Mouse (Mus musculus): ENCODE measurements around the gene Fam53b. TPM values are rescaled to one million over a fixed set of nuclear protein-coding genes. Genes with fewer than 3 reads are reported as not detected.

Fam53b gene
- total and polyA plus RNA-seq, 3 experiments = 15.6 to 30.9 (median 22.1) TPM

DNA sequence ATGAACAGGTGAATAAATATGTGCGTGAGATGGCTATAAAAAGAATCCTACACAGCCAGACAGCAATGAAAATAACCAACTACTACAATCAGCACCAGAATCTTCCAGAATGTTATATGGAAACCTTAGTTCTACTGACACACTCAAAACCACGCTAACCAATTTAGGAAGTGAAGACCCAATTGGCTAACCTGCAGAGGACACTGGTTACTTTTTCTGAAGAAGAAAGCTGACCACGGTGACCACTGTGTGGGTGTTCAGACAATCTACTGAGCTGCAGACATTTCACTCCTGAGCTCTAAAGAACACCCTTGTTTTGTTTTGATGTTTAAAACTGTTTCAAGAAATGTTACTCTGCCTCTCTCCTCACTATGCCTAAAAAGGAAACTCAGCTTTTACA, 29.5 kb upstream of the Fam53b start:
- Histone ChIP-seq H3K36me3 (replicated peaks in 1 of 2; ENCODE audit: control insufficient read depth in 1 of 2, insufficient read depth in 1 of 2, low read length in 1 of 2) (peaks cover 16 to 61% of the 10 kb centered on the region in 2 experiments), H3K9me3 (replicated peaks; ENCODE audit: low read length) (no peaks in the 10 kb centered on the region), H3K9ac (ENCODE audit: insufficient read depth, low read depth) (no peak overlapping the region), H3K27ac (ENCODE audit: insufficient read depth, low read depth) (no peak overlapping the region), H3K4me3 (replicated peaks in 1 of 3; ENCODE audit: low read depth in 2 of 3, low read length in 2 of 3, poor library complexity in 1 of 3) (no peak overlapping the region), H3K27me3 (replicated peaks) (no peaks in the 10 kb centered on the region), H3K4me2 (ENCODE audit: insufficient read depth, low read depth, poor library complexity, severe bottlenecking) (no peak overlapping the region), H3K79me2 (replicated peaks; ENCODE audit: control insufficient read depth, extremely low read depth, insufficient read depth, poor library complexity, severe bottlenecking) (no peaks in the 10 kb centered on the region), H3K4me1 (ENCODE audit: control insufficient read depth in 1 of 2, insufficient read depth in 2 of 2) (peaks cover 0 to 14% of the 10 kb centered on the region in 2 experiments; a peak in 2 of 4 replicates)
- DNase-seq (ENCODE audit: extremely low read depth) = no peak
- 0 out of 2 replicates have a peak, but pooled peaks have one; percentile 15 for TF ChIP-seq BHLHE40 (IDR thresholded peaks at IDR 0.05; ENCODE audit: low read depth, low read length)
- TF ChIP-seq TCF12 (IDR thresholded peaks at IDR 0.05; ENCODE audit: low read depth, low read length) = no peak
- TF ChIP-seq MAFK (IDR thresholded peaks at IDR 0.05; ENCODE audit: insufficient replicate concordance, low read length) = peak; percentile 45; the same call in 1 of the 2 replicates
- TF ChIP-seq EP300 (IDR thresholded peaks at IDR 0.05; ENCODE audit: low read length) = 0 out of 2 replicates have a peak, but pooled peaks have one; percentile 22
- in situ Hi-C loops (cut with MboI; ENCODE audit: low pct_ligation_motif_present, low pct_unique_long_range_greater_than_20kb, low sequenced_read_pairs) = no loop called here
- dilution Hi-C loops (cut with MboI; ENCODE audit: extremely low pct_ligation_motif_present, extremely low pct_unique_long_range_greater_than_20kb, low sequenced_read_pairs) = no loop called here

DNA sequence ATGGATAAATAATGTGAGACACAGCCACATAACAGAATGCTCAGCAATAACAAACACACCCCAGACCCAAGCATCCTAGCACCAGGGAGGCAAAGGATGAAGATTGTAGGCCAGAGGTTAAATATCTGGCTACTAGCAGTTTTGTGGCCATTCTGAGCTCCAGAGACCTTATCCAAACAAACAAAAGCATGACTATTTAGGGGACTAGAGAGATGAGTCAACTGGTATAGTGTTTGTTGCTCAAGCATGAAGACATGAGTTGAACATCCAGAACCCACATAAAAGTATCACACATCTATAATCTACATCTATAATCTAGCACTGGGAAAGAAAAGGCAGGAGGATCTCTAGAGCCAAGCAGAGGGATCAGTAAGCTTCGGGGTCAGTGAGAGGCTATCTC, 28.8 kb upstream of the Fam53b start:
- peaks cover 12 to 57% of the 10 kb centered on the region in 2 experiments for H3K36me3 ChIP-seq (replicated peaks in 1 of 2; ENCODE audit: control insufficient read depth in 1 of 2, insufficient read depth in 1 of 2, low read length in 1 of 2)
- dilution Hi-C loops (cut with MboI; ENCODE audit: extremely low pct_ligation_motif_present, extremely low pct_unique_long_range_greater_than_20kb, low sequenced_read_pairs) = no loop called here
- in situ Hi-C loops (cut with MboI; ENCODE audit: low pct_ligation_motif_present, low pct_unique_long_range_greater_than_20kb, low sequenced_read_pairs) = no loop called here
- no peak for DNase-seq (ENCODE audit: extremely low read depth)
- no peaks in the 10 kb centered on the region for H3K9me3 ChIP-seq (replicated peaks; ENCODE audit: low read length)
- H3K27me3 ChIP-seq (replicated peaks) = no peaks in the 10 kb centered on the region
- peaks cover 0 to 14% of the 10 kb centered on the region in 2 experiments; a peak in 2 of 4 replicates for H3K4me1 ChIP-seq (ENCODE audit: control insufficient read depth in 1 of 2, insufficient read depth in 2 of 2)
- H3K27ac ChIP-seq (ENCODE audit: insufficient read depth, low read depth) = no peak overlapping the region
- no peak overlapping the region for H3K9ac ChIP-seq (ENCODE audit: insufficient read depth, low read depth)
- no peak for TF ChIP-seq GABPA (IDR thresholded peaks at IDR 0.05; ENCODE audit: insufficient replicate concordance, low read depth, low read length)
- TF ChIP-seq CHD1 (IDR thresholded peaks at IDR 0.05; ENCODE audit: low read depth, low read length) = no peak
- TF ChIP-seq SIN3A (IDR thresholded peaks at IDR 0.05; ENCODE audit: low read length) = no peak
- no peak for TF ChIP-seq ETS1 (conservative IDR thresholded peaks at IDR 0.05; ENCODE audit: low read depth, low read length)
- no peak for TF ChIP-seq RCOR1 (conservative IDR thresholded peaks at IDR 0.05; ENCODE audit: low read depth, low read length)
- TF ChIP-seq MAFK (IDR thresholded peaks at IDR 0.05; ENCODE audit: insufficient replicate concordance, low read length) = no peak
- TF ChIP-seq TCF12 (IDR thresholded peaks at IDR 0.05; ENCODE audit: low read depth, low read length) = no peak
- TF ChIP-seq NRF1 (IDR thresholded peaks at IDR 0.05; ENCODE audit: low read depth, low read length) = no peak
- TF ChIP-seq TBP (conservative IDR thresholded peaks at IDR 0.05; ENCODE audit: low read depth, low read length) = no peak
- no peak for TF ChIP-seq KAT2A (IDR thresholded peaks at IDR 0.05; ENCODE audit: insufficient replicate concordance, low read length)
- no peaks in the 10 kb centered on the region for H3K79me2 ChIP-seq (replicated peaks; ENCODE audit: control insufficient read depth, extremely low read depth, insufficient read depth, poor library complexity, severe bottlenecking)
- no peak overlapping the region for H3K4me2 ChIP-seq (ENCODE audit: insufficient read depth, low read depth, poor library complexity, severe bottlenecking)
- no peak overlapping the region for H3K4me3 ChIP-seq (replicated peaks in 1 of 3; ENCODE audit: low read depth in 2 of 3, low read length in 2 of 3, poor library complexity in 1 of 3)

DNA sequence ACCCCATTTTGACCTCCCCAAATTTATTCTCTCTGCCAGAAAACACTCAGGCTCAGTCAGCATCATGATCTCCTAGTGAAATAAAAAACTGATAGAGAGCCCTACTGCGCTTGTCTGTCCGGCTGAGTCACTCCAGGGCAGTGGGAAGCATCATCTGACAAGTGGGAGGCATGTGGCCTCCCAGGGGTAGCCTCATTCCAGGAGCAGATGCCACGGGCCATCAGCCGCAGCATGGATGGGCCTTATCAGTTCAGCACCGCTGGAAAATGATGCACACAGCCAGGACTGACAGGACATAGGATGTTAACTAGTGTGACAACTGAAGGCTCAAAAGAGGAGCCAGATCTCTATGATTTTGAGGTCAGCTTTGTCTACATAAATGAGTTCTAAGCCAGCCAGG, 27.6 kb upstream of the Fam53b start:
- no peak for DNase-seq (ENCODE audit: extremely low read depth)
- dilution Hi-C loops (cut with MboI; ENCODE audit: extremely low pct_ligation_motif_present, extremely low pct_unique_long_range_greater_than_20kb, low sequenced_read_pairs) (no loop called here), in situ Hi-C loops (cut with MboI; ENCODE audit: low pct_ligation_motif_present, low pct_unique_long_range_greater_than_20kb, low sequenced_read_pairs) (no loop called here)
- peaks cover 13 to 54% of the 10 kb centered on the region in 2 experiments for H3K36me3 ChIP-seq (replicated peaks in 1 of 2; ENCODE audit: control insufficient read depth in 1 of 2, insufficient read depth in 1 of 2, low read length in 1 of 2)
- no peak overlapping the region for H3K27ac ChIP-seq (ENCODE audit: insufficient read depth, low read depth)
- H3K9me3 ChIP-seq (replicated peaks; ENCODE audit: low read length) = no peaks in the 10 kb centered on the region
- peaks cover 0 to 14% of the 10 kb centered on the region in 2 experiments; a peak in 2 of 4 replicates for H3K4me1 ChIP-seq (ENCODE audit: control insufficient read depth in 1 of 2, insufficient read depth in 2 of 2)
- no peak overlapping the region for H3K4me2 ChIP-seq (ENCODE audit: insufficient read depth, low read depth, poor library complexity, severe bottlenecking)
- TF ChIP-seq MXI1 (IDR thresholded peaks at IDR 0.05; ENCODE audit: low read depth, low read length) = no peak
- no peak for TF ChIP-seq USF2 (conservative IDR thresholded peaks at IDR 0.05; ENCODE audit: low read depth, low read length)
- TF ChIP-seq UBTF (IDR thresholded peaks at IDR 0.05; ENCODE audit: low read depth, low read length) = no peak
- TF ChIP-seq CHD1 (IDR thresholded peaks at IDR 0.05; ENCODE audit: low read depth, low read length) = no peak
- TF ChIP-seq CHD2 (IDR thresholded peaks at IDR 0.05; ENCODE audit: low read length) = no peak
- TF ChIP-seq NELFE (IDR thresholded peaks at IDR 0.05; ENCODE audit: low read depth, low read length) = no peak
- TF ChIP-seq ETS1 (conservative IDR thresholded peaks at IDR 0.05; ENCODE audit: low read depth, low read length) = no peak
- TF ChIP-seq SIN3A (IDR thresholded peaks at IDR 0.05; ENCODE audit: low read length) = no peak
- no peak for TF ChIP-seq ZMIZ1 (IDR thresholded peaks at IDR 0.05; ENCODE audit: low read depth, low read length)
- no peak for TF ChIP-seq USF1 (IDR thresholded peaks at IDR 0.05; ENCODE audit: low read depth, low read length)
- no peak for TF ChIP-seq PAX5 (IDR thresholded peaks at IDR 0.05; ENCODE audit: low read length)
- TF ChIP-seq MAX (IDR thresholded peaks at IDR 0.05; ENCODE audit: low read length) = no peak
- TF ChIP-seq ZKSCAN1 (IDR thresholded peaks at IDR 0.05; ENCODE audit: borderline replicate concordance, low read depth, low read length) = no peak
- no peak for TF ChIP-seq MYC (IDR thresholded peaks at IDR 0.05; ENCODE audit: low read depth, low read length)
- no peak for TF ChIP-seq CTCF (conservative IDR thresholded peaks at IDR 0.05 in 1 of 2, IDR thresholded peaks at IDR 0.05 in 1 of 2; ENCODE audit: low read depth in 2 of 2, low read length in 2 of 2)
- no peak for TF ChIP-seq NRF1 (IDR thresholded peaks at IDR 0.05; ENCODE audit: low read depth, low read length)
- H3K4me3 ChIP-seq (replicated peaks in 1 of 3; ENCODE audit: low read depth in 2 of 3, low read length in 2 of 3, poor library complexity in 1 of 3) = no peak overlapping the region
- no peak overlapping the region for H3K9ac ChIP-seq (ENCODE audit: insufficient read depth, low read depth)
- no peaks in the 10 kb centered on the region for H3K79me2 ChIP-seq (replicated peaks; ENCODE audit: control insufficient read depth, extremely low read depth, insufficient read depth, poor library complexity, severe bottlenecking)
- H3K27me3 ChIP-seq (replicated peaks) = no peaks in the 10 kb centered on the region

Measured in CH12.LX (cell line).